Mouse (Mus musculus) cortical plate, adult 2 months (tissue): ENCODE measurements at regions not wholly inside any gene's neighbourhood (a gene's known extent, or its start where the extent isn't known, plus 50 kb on each side); places are given as distances from the start of the nearest gene placed in this dataset.

ENCODE experiments used
- H3K27ac ChIP-seq: fragments of 200-500 bp; 2 replicates; pipeline ENCODE4 v1.5.1; 2012; ENCODE audit warnings: low read length, control low read depth, inconsistent platforms; ENCODE audit not compliant: insufficient read depth
- H3K4me1 ChIP-seq: fragments of 200-500 bp; 2 replicates; pipeline ENCODE4 v1.6.1; 2011; ENCODE audit warnings: low read length; ENCODE audit not compliant: control insufficient read depth, insufficient read depth
- H3K4me3 ChIP-seq: fragments of 200-500 bp; 2 replicates; pipeline ENCODE4 v1.5.1; 2011; ENCODE audit warnings: mild to moderate bottlenecking, low read length, control low read depth; ENCODE audit not compliant: insufficient read depth
- CTCF ChIP-seq: fragments of 200-500 bp; IDR thresholded peaks from 2 replicates; pipeline ENCODE4 v1.5.1; 2011; ENCODE audit warnings: mild to moderate bottlenecking, control low read depth, low read length; ENCODE audit not compliant: insufficient read depth; ENCODE audit errors: extremely low read depth
- POLR2A ChIP-seq: fragments of 200-500 bp; IDR thresholded peaks from 2 replicates; pipeline ENCODE4 v1.6.1; 2011; ENCODE audit warnings: mild to moderate bottlenecking, low read length, control low read depth; ENCODE audit not compliant: insufficient read depth; ENCODE audit errors: extremely low read depth

DNA sequence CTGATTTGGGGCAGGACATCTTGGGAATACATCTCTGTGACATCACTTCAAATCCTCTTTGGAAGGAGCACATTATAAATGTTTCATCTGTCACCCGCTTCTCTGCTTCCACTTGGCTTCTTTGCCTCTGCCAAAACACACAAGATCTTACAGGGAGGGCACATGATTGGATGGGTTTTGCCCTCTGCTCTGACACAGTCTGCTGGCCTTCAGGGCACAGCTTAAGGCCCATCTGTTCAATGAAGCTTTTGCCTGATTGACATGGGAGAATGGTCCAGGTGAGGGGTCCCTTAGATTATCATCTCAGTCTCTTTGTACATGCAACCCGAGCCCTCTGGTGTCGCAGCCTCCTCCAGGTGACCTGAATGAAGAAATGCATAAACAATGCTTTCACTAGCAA is 612.7 kb upstream of the Fam92a start:
- Histone ChIP-seq H3K27ac (no peak overlapping the region), H3K4me1 (no peaks in the 10 kb centered on the region), H3K4me3 (no peak overlapping the region)
- no peak for TF ChIP-seq POLR2A
- TF ChIP-seq CTCF: no peak

DNA sequence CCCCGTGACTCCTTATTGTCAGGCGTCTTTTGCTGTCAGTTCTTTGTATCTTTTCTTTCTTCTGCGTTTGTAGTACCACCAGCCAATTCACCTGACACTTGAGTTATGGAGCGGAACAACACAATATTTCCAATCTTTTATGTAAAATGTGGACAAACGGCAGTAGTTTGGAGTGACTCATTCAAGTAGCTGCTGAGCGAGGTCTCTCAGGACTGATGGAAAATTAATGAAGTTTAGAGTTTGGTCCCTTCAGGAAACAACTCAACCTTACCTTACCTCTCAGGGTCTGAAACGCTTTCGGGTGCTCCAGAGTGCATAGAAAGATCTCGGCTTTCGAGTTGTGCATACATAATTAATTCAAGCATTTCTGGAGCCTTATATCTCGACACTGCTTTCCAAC is 612.3 kb upstream of the Fam92a start:
- H3K4me3 ChIP-seq: no peak overlapping the region
- H3K4me1 ChIP-seq: no peaks in the 10 kb centered on the region
- H3K27ac ChIP-seq: no peak overlapping the region
- no peak for TF ChIP-seq POLR2A
- TF ChIP-seq CTCF: no peak

DNA sequence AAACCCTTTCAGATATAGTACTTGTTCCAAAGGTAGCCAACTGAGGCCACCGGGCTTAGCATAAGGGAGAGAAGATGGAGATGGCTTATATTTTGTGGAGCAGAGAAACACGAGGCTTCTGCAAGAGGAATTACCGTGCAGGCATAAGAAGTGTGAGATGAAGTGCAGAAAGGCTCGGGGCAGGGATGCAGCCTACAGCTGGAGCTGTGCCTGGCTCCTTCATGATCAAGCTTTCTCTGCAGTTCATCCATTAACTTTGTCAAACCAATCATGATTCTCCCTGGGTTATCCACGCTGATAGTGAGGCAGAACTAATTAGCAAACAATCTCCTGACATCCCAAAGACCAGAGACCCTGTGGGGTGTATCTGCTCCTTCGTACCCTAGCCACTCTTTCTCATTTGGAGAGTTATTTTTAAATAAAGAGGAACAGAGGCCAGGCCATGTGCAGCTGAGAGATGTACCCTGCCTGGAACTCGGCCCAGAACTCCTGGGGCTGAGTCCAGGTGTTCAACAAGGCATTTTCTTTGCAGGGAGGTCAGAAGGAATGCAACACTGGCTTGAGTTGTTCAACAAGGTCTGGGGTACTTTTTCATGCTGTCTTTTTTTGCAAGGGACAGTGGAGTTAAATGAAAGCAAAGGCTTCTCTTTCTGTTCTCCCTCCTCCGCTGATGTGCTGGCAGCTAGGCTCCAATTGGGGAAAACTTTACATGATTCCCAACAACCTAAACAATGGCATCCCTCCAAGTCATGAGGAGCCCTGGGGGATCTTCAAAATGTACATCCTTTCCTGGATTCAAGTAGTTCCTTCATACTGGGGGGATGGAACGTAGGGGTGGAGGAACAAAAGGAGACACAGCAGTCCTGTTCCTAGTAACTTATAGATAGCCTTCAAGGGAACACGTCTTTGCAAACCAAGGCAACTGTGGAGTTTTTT is 610.4 kb upstream of the Fam92a start:
- Histone ChIP-seq H3K4me3 (no peak overlapping the region), H3K27ac (no peak overlapping the region), H3K4me1 (no peaks in the 10 kb centered on the region)
- no peak for TF ChIP-seq POLR2A

GRCm38 (mm10) chr4:12780254-12780653 is 608.4 kb upstream of the Fam92a start:
- Histone ChIP-seq H3K27ac (no peak overlapping the region), H3K4me1 (no peaks in the 10 kb centered on the region)
- no peak for TF ChIP-seq CTCF
- no peak for TF ChIP-seq POLR2A

DNA sequence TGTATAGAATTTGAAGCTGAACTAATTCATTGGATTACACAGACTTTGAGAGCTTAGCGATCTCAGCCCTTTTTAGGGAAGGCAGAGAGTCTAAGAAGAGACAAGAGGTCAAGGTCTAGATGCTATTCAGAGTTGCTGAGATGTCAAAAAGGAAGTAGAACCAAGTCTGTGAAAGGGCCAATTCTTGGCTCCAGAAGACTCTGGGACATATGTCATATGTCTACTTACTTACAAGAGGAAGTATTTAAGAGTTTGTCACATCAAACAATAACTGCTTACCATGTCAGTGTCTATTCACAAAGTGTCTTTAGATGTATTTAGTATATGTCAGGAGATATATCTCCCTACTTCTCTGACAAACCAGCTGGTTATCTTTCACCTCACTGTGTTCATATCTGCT is 607.4 kb upstream of the Fam92a start:
- TF ChIP-seq POLR2A (no peak), CTCF (no peak)
- no peaks in the 10 kb centered on the region for H3K4me1 ChIP-seq
- H3K27ac ChIP-seq: no peak overlapping the region
- no peak overlapping the region for H3K4me3 ChIP-seq

More at GRCm38 (mm10) chr4:12780254-12780653, 608.4 kb upstream of the Fam92a start:
- H3K4me3 ChIP-seq: no peak overlapping the region

DNA sequence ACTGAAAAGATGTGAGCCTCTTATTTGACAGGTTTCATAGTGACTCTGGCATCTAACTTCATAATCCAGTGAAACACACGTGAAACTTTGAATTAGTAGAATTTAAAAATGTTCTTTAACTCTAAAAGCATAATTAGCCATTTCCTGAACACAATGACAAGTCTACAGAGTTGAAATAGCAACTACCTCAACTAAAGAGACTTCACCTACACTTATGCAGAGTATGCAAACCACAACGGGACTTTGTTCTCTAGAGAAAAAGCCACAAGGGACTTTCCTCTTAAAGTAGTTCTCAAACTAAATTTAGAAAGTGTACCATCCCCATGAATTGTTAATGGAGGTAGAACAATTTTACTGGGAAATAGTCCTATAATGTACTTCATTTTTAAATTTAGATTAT is 606.3 kb upstream of the Fam92a start:
- TF ChIP-seq CTCF (no peak), POLR2A (no peak)
- H3K4me1 ChIP-seq: no peaks in the 10 kb centered on the region
- no peak overlapping the region for H3K27ac ChIP-seq

GRCm38 (mm10) chr4:12776217-12776578 is 604.4 kb upstream of the Fam92a start:
- Histone ChIP-seq H3K27ac (no peak overlapping the region), H3K4me1 (no peaks in the 10 kb centered on the region), H3K4me3 (no peak overlapping the region)
- TF ChIP-seq POLR2A: no peak
- TF ChIP-seq CTCF: no peak

More for the DNA sequence above, 606.3 kb upstream of the Fam92a start:
- no peak overlapping the region for H3K4me3 ChIP-seq

GRCm38 (mm10) chr4:12775524-12776216 is 603.9 kb upstream of the Fam92a start:
- H3K4me3 ChIP-seq: no peak overlapping the region
- no peak for TF ChIP-seq POLR2A
- no peak for TF ChIP-seq CTCF
- no peaks in the 10 kb centered on the region for H3K4me1 ChIP-seq
- H3K27ac ChIP-seq: no peak overlapping the region

DNA sequence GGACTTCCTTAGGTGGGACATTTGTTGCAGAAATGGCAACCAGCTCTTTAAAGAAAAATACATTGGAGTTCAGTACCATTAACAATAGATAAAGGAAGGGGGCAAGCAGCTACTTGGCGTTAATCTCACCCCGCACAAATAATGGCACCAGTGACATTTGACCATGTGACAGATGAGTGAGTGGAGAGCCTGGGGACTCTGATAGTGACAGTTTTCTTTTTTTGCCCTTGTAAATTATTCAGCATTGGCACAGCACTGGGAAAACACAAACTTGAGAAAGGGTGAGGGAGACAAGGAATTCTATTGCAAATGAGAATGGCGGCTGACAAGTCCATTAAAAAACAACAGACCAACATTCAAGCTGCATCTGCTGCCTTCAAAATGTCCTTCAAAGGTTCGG is 603.3 kb upstream of the Fam92a start:
- H3K4me3 ChIP-seq: no peak overlapping the region
- TF ChIP-seq POLR2A (no peak), CTCF (no peak)
- no peaks in the 10 kb centered on the region for H3K4me1 ChIP-seq
- no peak overlapping the region for H3K27ac ChIP-seq

- Histone ChIP-seq H3K4me3 (no peak overlapping the region), H3K4me1 (no peaks in the 10 kb centered on the region), H3K27ac (no peak overlapping the region)
- TF ChIP-seq CTCF (no peak), POLR2A (no peak)
Observed at GRCm38 (mm10) chr4:12774671-12775070, 602.9 kb upstream of the Fam92a start.
